Mouse (Mus musculus) urinary bladder, postnatal 0 days (tissue): Measurements from ENCODE around the gene 2810004N23Rik. TPM values are rescaled to one million over a fixed set of nuclear protein-coding genes. Genes with fewer than 3 reads are reported as not detected.

Source experiments
- polyA plus RNA-seq: library from polyadenylated mRNA; unstranded; fragments of >200 nt; fragmentation: Nextera tagmentation; extraction: Ambion mirVana; gene quantifications from 2 replicates; pipeline ENCODE4 v1.2.1, GENCODE M21; 2015

2810004N23Rik gene
- polyA plus RNA-seq = 26.3 and 29.8 TPM in 2 replicates

GRCm38 (mm10) chr8:124862321-124863162, at the start of gene 2810004N23Rik, which contains the start of gene Gnpat:
2810004N23Rik (minus strand) TSS chr8:124863120.
Gnpat (plus strand) TSS chr8:124863033.

GRCm38 (mm10) chr8:124897386-124898250, 34.7 kb upstream of the 2810004N23Rik start, which contains the start of the genes Exoc8 and Sprtn:
Exoc8 (minus strand) TSS chr8:124897705.
Sprtn (plus strand) TSS chr8:124897886.

GRCm38 (mm10) chr8:124792708-124793107, 70.2 kb downstream of the 2810004N23Rik start, which contains the start of gene Trim67:
Trim67 (plus strand) TSS chr8:124793092.

Other genes starting within 250 kb of the 2810004N23Rik start
- gene 2310022B05Rik, start 199.8 kb downstream of the 2810004N23Rik start, polyA plus RNA-seq = 30.7 and 43.5 TPM in 2 replicates
- gene Ttc13, start 141.1 kb downstream of the 2810004N23Rik start, polyA plus RNA-seq = 18.1 and 19.0 TPM in 2 replicates
- gene Arv1, start 141.0 kb downstream of the 2810004N23Rik start, polyA plus RNA-seq = 11.8 and 13.4 TPM in 2 replicates
- gene Fam89a, start 111.3 kb downstream of the 2810004N23Rik start, polyA plus RNA-seq = 0.85 and 0.89 TPM in 2 replicates
- 0.05 and 0.07 TPM in 2 replicates for gene Trim67, start 70.0 kb downstream of the 2810004N23Rik start, polyA plus RNA-seq
- gene Gnpat, start 87 bp downstream of the 2810004N23Rik start, polyA plus RNA-seq = 46.3 and 49.0 TPM in 2 replicates
- gene Exoc8, start 34.6 kb upstream of the 2810004N23Rik start, polyA plus RNA-seq = 5.4 and 5.8 TPM in 2 replicates
- gene Sprtn, start 34.8 kb upstream of the 2810004N23Rik start, polyA plus RNA-seq = 6.2 and 7.4 TPM in 2 replicates
- gene Egln1, start 86.2 kb upstream of the 2810004N23Rik start, polyA plus RNA-seq = 7.8 and 9.4 TPM in 2 replicates
- gene Tsnax, start 149.9 kb upstream of the 2810004N23Rik start, polyA plus RNA-seq = 67.1 and 73.6 TPM in 2 replicates
- gene Disc1, start 191.1 kb upstream of the 2810004N23Rik start, polyA plus RNA-seq = 0.76 and 1.3 TPM in 2 replicates